Mouse (Mus musculus): ENCODE data around the gene Elmo1. TPM values are rescaled to one million over a fixed set of nuclear protein-coding genes. Genes with fewer than 3 reads are reported as not detected.

Gene Elmo1
- polyA plus RNA-seq, 1 experiment, result not detected

DNA sequence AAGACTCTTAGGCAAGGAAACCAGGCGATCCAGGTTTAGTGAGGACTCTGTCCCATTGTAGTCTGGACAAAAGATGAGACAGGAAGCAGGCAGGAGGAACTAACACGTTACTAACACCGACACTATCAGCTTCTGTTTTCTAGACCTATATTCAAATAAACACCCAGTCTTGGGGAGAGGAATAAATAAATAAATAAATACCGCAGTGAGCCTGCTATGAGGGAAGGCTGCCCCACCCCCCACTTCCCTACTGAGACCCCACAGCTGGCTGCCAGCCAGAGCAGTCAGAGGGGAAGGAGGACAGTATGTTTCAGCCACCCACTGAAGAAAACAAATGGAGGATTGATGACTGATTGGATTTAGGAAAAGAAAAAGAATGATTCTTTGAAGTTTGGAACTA, 9.2 kb downstream of the Elmo1 start:
- 46% methylated on average over 4 of the region's 4 CpGs for WGBS
- TF ChIP-seq POLR2A (IDR thresholded peaks at IDR 0.05; ENCODE audit: insufficient read depth, low read depth, low read length) (no peak), CTCF (IDR thresholded peaks at IDR 0.05; ENCODE audit: insufficient read depth, low read depth, low read length) (no peak)
- Histone ChIP-seq H3K4me1 (ENCODE audit: control insufficient read depth, insufficient read depth, low read length) (no peaks in the 10 kb centered on the region), H3K4me3 (ENCODE audit: insufficient read depth, low read depth, low read length) (no peak overlapping the region), H3K27ac (ENCODE audit: insufficient read depth, low read depth, low read length) (no peak overlapping the region)

DNA sequence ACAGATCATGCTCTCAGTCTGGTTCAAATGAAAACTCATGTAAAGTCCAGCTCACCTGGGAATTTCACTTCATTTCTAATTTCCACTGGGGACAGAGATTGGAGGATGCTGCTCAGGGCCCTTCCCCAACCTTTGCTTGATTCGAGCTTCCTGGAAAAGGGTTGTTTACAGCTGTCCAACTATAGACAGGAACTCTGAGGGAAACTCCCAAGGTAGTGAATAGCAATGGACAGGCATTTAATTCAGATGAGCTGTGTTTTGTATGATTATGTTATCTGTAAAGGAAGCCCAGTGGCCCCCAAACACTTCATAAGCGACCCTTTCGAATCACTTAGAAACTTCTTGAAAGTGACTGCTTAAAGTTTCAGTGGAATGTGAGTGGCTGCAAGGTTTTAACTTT, 10.0 kb downstream of the Elmo1 start:
- 88% methylated on average over 3 of the region's 3 CpGs for WGBS
- TF ChIP-seq POLR2A (IDR thresholded peaks at IDR 0.05; ENCODE audit: insufficient read depth, low read depth, low read length) (no peak), CTCF (IDR thresholded peaks at IDR 0.05; ENCODE audit: insufficient read depth, low read depth, low read length) (no peak)
- Histone ChIP-seq H3K4me1 (ENCODE audit: control insufficient read depth, insufficient read depth, low read length) (no peaks in the 10 kb centered on the region), H3K4me3 (ENCODE audit: insufficient read depth, low read depth, low read length) (no peak overlapping the region), H3K27ac (ENCODE audit: insufficient read depth, low read depth, low read length) (no peak overlapping the region)

GRCm38 (mm10) chr13:20101691-20102090, 11.3 kb downstream of the Elmo1 start:
- H3K4me3 ChIP-seq (ENCODE audit: insufficient read depth, low read depth, low read length), result no peak overlapping the region
- H3K27ac ChIP-seq (ENCODE audit: insufficient read depth, low read depth, low read length), result no peak overlapping the region
- H3K4me1 ChIP-seq (ENCODE audit: control insufficient read depth, insufficient read depth, low read length), result no peaks in the 10 kb centered on the region
- no peak for TF ChIP-seq POLR2A (IDR thresholded peaks at IDR 0.05; ENCODE audit: insufficient read depth, low read depth, low read length)
- no peak for TF ChIP-seq CTCF (IDR thresholded peaks at IDR 0.05; ENCODE audit: insufficient read depth, low read depth, low read length)
- 89% methylated on average over 5 of the region's 5 CpGs for WGBS

DNA sequence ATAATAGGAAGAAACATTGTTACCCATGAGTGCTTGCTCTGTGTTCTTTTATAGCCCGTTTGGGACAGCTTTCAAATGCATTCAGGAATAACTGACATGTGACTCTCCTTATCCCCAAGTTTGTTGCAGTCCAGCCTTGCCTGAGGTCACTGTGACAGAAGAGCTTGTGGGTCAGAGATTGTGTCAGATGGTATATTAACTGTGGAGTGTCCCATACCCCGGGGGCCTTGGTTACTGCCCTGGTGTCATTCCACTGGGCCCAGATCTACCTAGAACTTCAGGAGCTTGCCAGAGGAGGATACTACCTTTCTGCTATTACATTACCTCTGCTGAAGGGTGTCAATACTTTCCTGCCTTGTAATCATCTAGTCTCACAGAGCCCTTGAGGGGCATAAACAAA, 14.4 kb downstream of the Elmo1 start:
- 84% methylated on average over 2 of the region's 2 CpGs for WGBS
- Histone ChIP-seq H3K4me1 (ENCODE audit: control insufficient read depth, insufficient read depth, low read length) (peaks cover 3% of the 10 kb centered on the region), H3K27ac (ENCODE audit: insufficient read depth, low read depth, low read length) (no peak overlapping the region), H3K4me3 (ENCODE audit: insufficient read depth, low read depth, low read length) (no peak overlapping the region)
- TF ChIP-seq POLR2A (IDR thresholded peaks at IDR 0.05; ENCODE audit: insufficient read depth, low read depth, low read length) (no peak), CTCF (IDR thresholded peaks at IDR 0.05; ENCODE audit: insufficient read depth, low read depth, low read length) (no peak)

- WGBS, result 94% methylated on average over 2 of the region's 2 CpGs
- H3K4me3 ChIP-seq (ENCODE audit: insufficient read depth, low read depth, low read length), result no peak overlapping the region
- TF ChIP-seq POLR2A (IDR thresholded peaks at IDR 0.05; ENCODE audit: insufficient read depth, low read depth, low read length) (no peak), CTCF (IDR thresholded peaks at IDR 0.05; ENCODE audit: insufficient read depth, low read depth, low read length) (no peak)
- no peak overlapping the region for H3K27ac ChIP-seq (ENCODE audit: insufficient read depth, low read depth, low read length)
- H3K4me1 ChIP-seq (ENCODE audit: control insufficient read depth, insufficient read depth, low read length), result peaks cover 6% of the 10 kb centered on the region
Observed at GRCm38 (mm10) chr13:20105996-20106395, 15.6 kb downstream of the Elmo1 start.

DNA sequence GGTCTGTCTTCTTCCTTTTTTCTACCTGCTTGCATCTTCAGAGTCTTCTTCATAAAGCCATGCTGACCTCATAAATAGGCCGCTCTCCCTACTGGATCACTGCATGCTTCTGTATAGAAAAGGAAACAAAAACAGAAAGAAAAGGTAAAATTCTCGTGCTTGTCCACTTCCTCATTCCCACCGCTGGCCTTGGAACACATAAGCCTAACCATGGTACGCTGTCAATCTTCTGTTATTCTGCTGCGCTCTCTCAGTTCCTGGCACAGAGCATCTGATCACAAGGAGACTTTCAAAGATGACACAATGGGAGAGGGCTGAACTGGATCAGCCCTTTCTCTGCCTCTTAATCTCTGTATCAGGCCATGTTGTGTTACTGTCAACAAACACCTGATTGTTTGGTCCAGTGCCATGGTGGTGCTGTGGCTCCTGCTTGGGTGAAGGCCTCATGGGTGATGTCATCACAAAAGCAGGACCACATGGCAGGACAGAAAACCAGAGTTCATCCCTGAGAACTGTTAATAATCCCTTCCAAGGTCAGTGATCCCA, 17.6 kb downstream of the Elmo1 start:
- WGBS, result 93% methylated on average over 5 of the region's 5 CpGs
- no peak overlapping the region for H3K27ac ChIP-seq (ENCODE audit: insufficient read depth, low read depth, low read length)
- peaks cover 6% of the 10 kb centered on the region for H3K4me1 ChIP-seq (ENCODE audit: control insufficient read depth, insufficient read depth, low read length)
- H3K4me3 ChIP-seq (ENCODE audit: insufficient read depth, low read depth, low read length), result no peak overlapping the region
- TF ChIP-seq CTCF (IDR thresholded peaks at IDR 0.05; ENCODE audit: insufficient read depth, low read depth, low read length) (no peak), POLR2A (IDR thresholded peaks at IDR 0.05; ENCODE audit: insufficient read depth, low read depth, low read length) (no peak)

- Histone ChIP-seq H3K27ac (ENCODE audit: insufficient read depth, low read depth, low read length) (no peak overlapping the region), H3K4me1 (ENCODE audit: control insufficient read depth, insufficient read depth, low read length) (peaks cover 6% of the 10 kb centered on the region), H3K4me3 (ENCODE audit: insufficient read depth, low read depth, low read length) (no peak overlapping the region)
- TF ChIP-seq POLR2A (IDR thresholded peaks at IDR 0.05; ENCODE audit: insufficient read depth, low read depth, low read length) (no peak), CTCF (IDR thresholded peaks at IDR 0.05; ENCODE audit: insufficient read depth, low read depth, low read length) (no peak)
- WGBS, result 37% methylated on average over 10 of the region's 10 CpGs
Observed at GRCm38 (mm10) chr13:20108956-20109355, 18.6 kb downstream of the Elmo1 start.

GRCm38 (mm10) chr13:20109446-20109845, 19.1 kb downstream of the Elmo1 start:
- Histone ChIP-seq H3K27ac (ENCODE audit: insufficient read depth, low read depth, low read length) (no peak overlapping the region), H3K4me1 (ENCODE audit: control insufficient read depth, insufficient read depth, low read length) (peaks cover 6% of the 10 kb centered on the region), H3K4me3 (ENCODE audit: insufficient read depth, low read depth, low read length) (no peak overlapping the region)
- WGBS, result 39% methylated on average over 2 of the region's 2 CpGs
- no peak for TF ChIP-seq POLR2A (IDR thresholded peaks at IDR 0.05; ENCODE audit: insufficient read depth, low read depth, low read length)
- no peak for TF ChIP-seq CTCF (IDR thresholded peaks at IDR 0.05; ENCODE audit: insufficient read depth, low read depth, low read length)

- Histone ChIP-seq H3K4me1 (ENCODE audit: control insufficient read depth, insufficient read depth, low read length) (peaks cover 6% of the 10 kb centered on the region), H3K4me3 (ENCODE audit: insufficient read depth, low read depth, low read length) (no peak overlapping the region), H3K27ac (ENCODE audit: insufficient read depth, low read depth, low read length) (no peak overlapping the region)
- WGBS, result 53% methylated on average over 11 of the region's 11 CpGs
- TF ChIP-seq POLR2A (IDR thresholded peaks at IDR 0.05; ENCODE audit: insufficient read depth, low read depth, low read length), result no peak
- no peak for TF ChIP-seq CTCF (IDR thresholded peaks at IDR 0.05; ENCODE audit: insufficient read depth, low read depth, low read length)
Observed at GRCm38 (mm10) chr13:20109987-20110680, 19.7 kb downstream of the Elmo1 start.

Measured in olfactory bulb, adult 2 months (tissue).